Mouse (Mus musculus) limb, embryonic 14.5 days (tissue): ENCODE data around the gene Nbea. TPM values are rescaled to one million over a fixed set of nuclear protein-coding genes. Genes with fewer than 3 reads are reported as not detected.

ENCODE experiments used
- ATAC-seq: fragments of 200-750 bp; cut with Nextera tagmentation; 2 replicates; pipeline ENCODE4 v1.8.0; 2017; ENCODE audit warnings: low read depth, moderate number of reproducible peaks, moderate TSS enrichment; ENCODE audit not compliant: low FRiP score
- DNase-seq: peaks from one replicate; pipeline ENCODE4 v3.0.0-alpha.2; 2015; ENCODE audit warnings: low spot score
- H3K27ac ChIP-seq: fragments of 300-500 bp; sonication (generic); replicated peaks from 2 replicates; pipeline ENCODE4 v1.5.1; 2014; ENCODE audit warnings: low read depth, mild to moderate bottlenecking, low read length, moderate library complexity, mixed read lengths
- H3K27me3 ChIP-seq: fragments of 300-500 bp; sonication (generic); 2 replicates; pipeline ENCODE4 v1.6.1; 2014; ENCODE audit warnings: low read length, mixed read lengths; ENCODE audit not compliant: control insufficient read depth, insufficient read depth
- H3K36me3 ChIP-seq: fragments of 300-500 bp; sonication (generic); 2 replicates; pipeline ENCODE4 v1.6.1; 2014; ENCODE audit warnings: mild to moderate bottlenecking, low read length, moderate library complexity, mixed read lengths; ENCODE audit not compliant: control insufficient read depth, insufficient read depth
- H3K4me1 ChIP-seq: fragments of 300-500 bp; sonication (generic); 2 replicates; pipeline ENCODE4 v1.6.1; 2014; ENCODE audit warnings: antibody characterized with exemption, low read length, mixed read lengths; ENCODE audit not compliant: control insufficient read depth, insufficient read depth
- H3K4me2 ChIP-seq: fragments of 300-500 bp; sonication (generic); replicated peaks from 2 replicates; pipeline ENCODE4 v1.6.1; 2014; ENCODE audit warnings: low read depth, mild to moderate bottlenecking, low read length, moderate library complexity; ENCODE audit not compliant: severe bottlenecking
- H3K4me3 ChIP-seq: fragments of 300-500 bp; sonication (generic); replicated peaks from 2 replicates; pipeline ENCODE4 v1.5.1; 2014; ENCODE audit warnings: low read length
- H3K9ac ChIP-seq: fragments of 300-500 bp; sonication (generic); 2 replicates; pipeline ENCODE4 v1.6.1; 2014; ENCODE audit warnings: mild to moderate bottlenecking, low read depth, low read length, moderate library complexity; ENCODE audit not compliant: severe bottlenecking
- H3K9me3 ChIP-seq: fragments of 300-500 bp; sonication (generic); 2 replicates; pipeline ENCODE4 v1.6.1; 2016; ENCODE audit warnings: low read length; ENCODE audit not compliant: control insufficient read depth
- POLR2A ChIP-seq: fragments of 200-500 bp; IDR thresholded peaks from 2 replicates; pipeline ENCODE4 v1.8.0; 2012; ENCODE audit warnings: inconsistent platforms, mild to moderate bottlenecking, moderate library complexity, borderline replicate concordance; ENCODE audit not compliant: insufficient read depth, insufficient read length; ENCODE audit errors: extremely low read depth
- WGBS: fragments of 180-500 bp; shearing (Covaris S2); extraction: QIAGEN DNeasy Blood & Tissue Kit; methylation state at CpG from one replicate; pipeline ENCODE4 v1.1.7; 2014; 5-methylcytosine and 5-hydroxymethylcytosine counted together
- polyA plus RNA-seq, 2 experiments: library from polyadenylated mRNA; depleted of rRNA in 1 of 2; stranded (reverse) in 1 of 2; unstranded in 1 of 2; fragments of >200 nt; fragmentation: Nextera tagmentation in 1 of 2; extraction: Ambion mirVana in 1 of 2; gene quantifications; 2 replicates each; pipeline versions ENCODE4 v1.2.1 to v1.2.3; 2012 to 2014

Nbea gene
- polyA plus RNA-seq, 2 experiments = 20.6 to 34.1 TPM

DNA sequence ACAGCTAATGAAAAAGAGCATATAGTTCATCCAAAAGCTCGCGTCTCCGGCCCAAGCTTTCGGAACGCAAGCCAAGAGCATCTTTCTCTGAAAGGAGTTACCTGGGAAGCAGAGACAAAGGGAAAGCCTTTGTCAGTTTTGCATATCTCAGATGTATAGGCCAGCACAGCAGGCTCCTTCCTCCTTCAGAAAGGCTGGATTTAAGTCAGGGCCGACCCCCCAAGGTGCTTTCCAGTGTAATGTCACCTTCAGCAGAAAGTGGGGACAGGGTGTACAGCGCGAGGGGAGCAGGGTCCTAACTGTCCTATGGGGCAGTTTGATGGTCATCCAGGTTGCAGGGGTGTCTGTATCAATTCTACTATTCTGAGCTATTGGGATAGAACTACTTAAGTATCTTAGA, 419.9 kb downstream of the Nbea start:
- Histone ChIP-seq H3K36me3 (no peaks in the 10 kb centered on the region), H3K4me1 (no peaks in the 10 kb centered on the region), H3K9me3 (no peaks in the 10 kb centered on the region), H3K4me3 (no peak overlapping the region), H3K27ac (no peak overlapping the region), H3K27me3 (no peaks in the 10 kb centered on the region), H3K4me2 (no peak overlapping the region), H3K9ac (no peak overlapping the region)
- DNase-seq (no peak), ATAC-seq (no peak)
- WGBS = 56% methylated on average over 8 of the region's 8 CpGs
- no peak for TF ChIP-seq POLR2A

DNA sequence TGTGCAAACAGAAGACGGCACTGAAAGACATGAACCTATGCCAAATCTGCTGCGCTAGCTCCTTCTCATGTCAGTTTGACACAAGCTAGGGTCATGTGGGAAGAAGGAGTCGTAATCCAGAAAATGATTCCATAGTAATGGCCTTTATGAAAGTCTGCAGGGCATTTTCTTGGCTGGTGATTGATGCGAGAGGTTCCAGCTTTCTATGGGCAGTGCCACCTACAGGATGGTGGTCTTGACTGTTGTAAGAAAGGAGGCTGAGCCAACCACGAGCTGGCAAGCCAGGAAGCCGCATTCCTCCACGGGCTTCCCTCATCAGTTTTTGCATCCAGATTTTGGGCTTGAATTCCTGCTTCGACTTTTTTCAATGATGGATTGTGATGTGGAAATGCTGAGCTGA, 425.2 kb downstream of the Nbea start:
- Histone ChIP-seq H3K4me2 (no peak overlapping the region), H3K4me1 (peaks cover 5% of the 10 kb centered on the region; the same call in 1 of the 2 replicates), H3K9me3 (no peaks in the 10 kb centered on the region), H3K27me3 (no peaks in the 10 kb centered on the region), H3K27ac (no peak overlapping the region), H3K9ac (no peak overlapping the region), H3K4me3 (no peak overlapping the region), H3K36me3 (no peaks in the 10 kb centered on the region)
- DNase-seq (no peak), ATAC-seq (no peak)
- 51% methylated on average over 8 of the region's 8 CpGs for WGBS
- TF ChIP-seq POLR2A = no peak

DNA sequence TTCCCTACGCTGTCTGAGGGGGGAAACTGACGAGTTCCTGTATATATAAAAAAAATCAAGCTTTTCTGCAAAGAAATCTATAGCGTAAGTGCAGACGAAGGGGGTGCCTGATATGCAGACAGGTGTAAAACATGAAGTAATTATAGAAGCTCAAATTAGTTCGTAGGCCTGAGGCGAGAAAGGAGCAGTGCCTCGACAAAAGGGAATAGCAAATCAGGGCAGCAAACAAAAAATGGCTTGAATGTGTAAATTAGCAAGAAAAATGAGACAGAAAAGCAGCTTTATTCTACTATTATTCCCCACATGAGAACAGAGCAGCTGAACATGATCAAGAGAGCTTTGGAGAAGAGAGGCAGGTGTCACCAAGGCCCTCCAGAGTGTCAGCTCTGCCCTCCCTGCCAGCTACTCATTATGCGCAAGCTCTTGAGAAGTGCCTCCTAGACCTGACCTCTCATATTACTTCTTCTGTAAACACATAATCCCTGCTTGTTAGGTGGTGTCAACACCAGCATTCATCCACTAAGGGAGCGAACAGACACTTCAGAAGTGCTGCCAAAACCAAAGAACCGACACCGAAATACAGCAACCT, 426.8 kb downstream of the Nbea start:
- no peak for ATAC-seq

DNA sequence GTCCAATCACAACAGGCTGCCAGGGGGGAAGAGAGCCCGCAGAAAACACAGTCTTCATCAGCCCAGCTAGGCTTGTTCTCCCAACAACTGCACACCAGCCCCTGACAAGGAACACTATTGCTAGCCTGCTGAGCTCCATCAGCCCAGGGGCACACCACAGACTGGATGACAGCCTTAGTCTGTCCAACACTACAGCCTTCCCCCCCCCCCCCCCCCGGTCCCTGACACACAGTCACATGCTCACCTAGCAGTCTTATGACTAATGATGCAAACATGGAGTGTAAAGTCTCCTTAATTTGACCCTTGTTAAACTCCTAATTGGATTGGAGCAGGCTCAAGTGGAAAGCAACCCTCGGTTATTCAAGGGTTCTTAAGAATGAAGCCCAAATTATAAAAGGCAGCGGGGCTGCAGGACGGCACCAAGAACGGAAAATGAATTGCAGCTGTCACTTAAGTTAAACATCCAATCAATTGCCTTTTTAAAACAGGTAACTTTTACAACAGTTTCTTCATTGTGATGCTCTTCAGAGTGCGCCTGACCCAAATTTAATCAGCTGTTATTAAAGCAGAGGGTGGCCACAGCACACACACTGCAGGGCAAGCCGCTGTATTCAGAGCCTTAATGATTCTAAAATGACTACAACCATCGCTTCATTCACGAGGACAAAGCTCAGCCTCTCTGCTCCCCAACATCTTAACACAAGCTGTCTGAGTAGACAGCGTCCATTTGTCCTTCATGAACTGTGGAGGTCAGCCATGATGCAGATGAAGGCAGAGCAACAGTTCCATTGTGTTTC, 427.5 kb downstream of the Nbea start:
- H3K27ac ChIP-seq = no peak overlapping the region
- H3K4me1 ChIP-seq = peaks cover 9% of the 10 kb centered on the region; the same call in 1 of the 2 replicates
- WGBS = 27% methylated on average over 11 of the region's 11 CpGs
- no peak overlapping the region for H3K9ac ChIP-seq
- TF ChIP-seq POLR2A = no peak
- ATAC-seq = no peak
- no peaks in the 10 kb centered on the region for H3K27me3 ChIP-seq
- no peaks in the 10 kb centered on the region for H3K36me3 ChIP-seq
- H3K4me2 ChIP-seq = no peak overlapping the region
- DNase-seq = no peak
- H3K4me3 ChIP-seq = no peak overlapping the region
- no peaks in the 10 kb centered on the region for H3K9me3 ChIP-seq

More for the DNA sequence above, 426.8 kb downstream of the Nbea start:
- Histone ChIP-seq H3K9me3 (no peaks in the 10 kb centered on the region), H3K36me3 (no peaks in the 10 kb centered on the region), H3K4me2 (no peak overlapping the region), H3K27ac (no peak overlapping the region), H3K27me3 (no peaks in the 10 kb centered on the region), H3K4me3 (no peak overlapping the region), H3K9ac (no peak overlapping the region), H3K4me1 (peaks cover 5% of the 10 kb centered on the region; the same call in 1 of the 2 replicates)
- DNase-seq = no peak
- WGBS = 59% methylated on average over 11 of the region's 11 CpGs
- no peak for TF ChIP-seq POLR2A

DNA sequence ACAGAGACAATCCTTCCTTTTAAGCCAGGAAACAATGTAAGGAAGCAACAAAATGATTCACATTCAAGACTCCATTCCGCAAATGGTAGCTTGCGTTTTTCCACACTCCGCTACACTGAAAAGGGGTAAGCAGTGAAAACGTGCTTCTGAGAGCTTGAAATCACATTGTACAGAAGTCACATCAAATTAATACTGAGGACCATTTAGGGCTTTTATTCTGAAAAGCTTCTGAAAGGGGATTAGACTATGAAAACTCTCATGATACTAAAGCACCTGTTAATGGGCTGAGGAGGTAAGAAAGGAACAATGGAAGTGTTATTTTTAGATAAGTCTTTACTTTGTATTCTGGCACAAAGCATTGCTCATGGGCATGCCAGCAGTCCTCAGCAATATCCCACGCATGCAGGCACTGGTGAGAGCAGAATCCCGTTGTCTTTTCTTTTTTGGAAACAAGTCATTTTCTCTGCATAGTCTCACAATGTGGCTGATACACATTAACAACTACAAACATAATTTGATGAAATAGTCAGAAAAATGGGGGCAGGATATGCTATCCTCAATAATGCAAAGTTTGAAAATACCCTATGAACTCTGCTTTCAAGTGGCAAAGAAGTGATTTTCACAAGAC, 428.4 kb downstream of the Nbea start:
- no peaks in the 10 kb centered on the region for H3K36me3 ChIP-seq
- no peak for ATAC-seq
- H3K27ac ChIP-seq = no peak overlapping the region
- no peak for TF ChIP-seq POLR2A
- 82% methylated on average over 6 of the region's 6 CpGs for WGBS
- H3K9me3 ChIP-seq = no peaks in the 10 kb centered on the region
- no peaks in the 10 kb centered on the region for H3K27me3 ChIP-seq
- no peak overlapping the region for H3K4me2 ChIP-seq
- no peak overlapping the region for H3K4me3 ChIP-seq
- no peak overlapping the region for H3K9ac ChIP-seq
- DNase-seq = no peak
- H3K4me1 ChIP-seq = peaks cover 11% of the 10 kb centered on the region; the same call in 1 of the 2 replicates
